Mouse (Mus musculus) kidney, adult 9 months (tissue): ENCODE measurements around the gene Pik3c2g.
"Not testable (repeated sequence)": the region's sequence is repeated elsewhere in the genome, so short reads cannot be mapped to it uniquely, and the experiment has no call there.

ENCODE experiments used
- DNase-seq: peaks from one replicate; pipeline ENCODE4 v3.0.0; 2022

The Pik3c2g gene

GRCm38 (mm10) chr6:139846889-139847544, 260.0 kb downstream of the Pik3c2g start:
- DNase-seq = no peak

- DNase-seq = no peak
Observed at GRCm38 (mm10) chr6:139849931-139850330, 262.9 kb downstream of the Pik3c2g start.

GRCm38 (mm10) chr6:139851705-139852603, 264.9 kb downstream of the Pik3c2g start:
- no peak for DNase-seq

- DNase-seq = no peak
Observed at GRCm38 (mm10) chr6:139852836-139853235, 265.8 kb downstream of the Pik3c2g start.

- peak; percentile 30 for DNase-seq
Observed at GRCm38 (mm10) chr6:139860141-139860540, 273.1 kb downstream of the Pik3c2g start.

DNA sequence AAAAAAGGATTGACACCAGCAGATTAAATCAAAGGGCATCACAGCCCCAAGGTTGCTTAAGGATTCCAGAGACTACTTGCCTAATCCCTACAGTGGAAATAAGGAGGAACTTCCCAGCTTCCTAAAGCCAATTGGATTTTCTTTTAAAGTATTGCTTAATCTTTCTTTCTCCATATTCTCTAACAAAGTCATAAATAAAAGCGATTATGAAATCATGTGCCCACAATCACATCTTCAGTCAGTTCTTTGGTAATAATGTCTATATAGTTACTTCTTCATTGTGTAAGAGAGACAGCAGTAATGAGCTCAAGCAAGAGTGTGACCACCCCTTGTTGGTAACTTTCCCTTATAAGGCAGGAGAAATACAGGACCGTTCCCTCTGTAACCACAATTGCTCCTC, 274.5 kb downstream of the Pik3c2g start:
- DNase-seq = no peak

GRCm38 (mm10) chr6:139865059-139865673, 278.1 kb downstream of the Pik3c2g start:
- no peak for DNase-seq

- peak; percentile 66 for DNase-seq
Observed at GRCm38 (mm10) chr6:139874418-139875176, 287.6 kb downstream of the Pik3c2g start.

GRCm38 (mm10) chr6:139876691-139877090, 289.7 kb downstream of the Pik3c2g start:
- DNase-seq = no peak

- DNase-seq = no peak
Observed at GRCm38 (mm10) chr6:139877476-139878361, 290.7 kb downstream of the Pik3c2g start.

GRCm38 (mm10) chr6:139878362-139878696, 291.3 kb downstream of the Pik3c2g start:
- DNase-seq = no peak

GRCm38 (mm10) chr6:139882076-139882475, 295.1 kb downstream of the Pik3c2g start:
- DNase-seq = no peak

GRCm38 (mm10) chr6:139887175-139887574, 300.2 kb downstream of the Pik3c2g start:
- DNase-seq = no peak

- no peak for DNase-seq
Observed at GRCm38 (mm10) chr6:139895637-139896036, 308.6 kb downstream of the Pik3c2g start.

- DNase-seq = no peak
Observed at GRCm38 (mm10) chr6:139899630-139900151, 312.7 kb downstream of the Pik3c2g start.

GRCm38 (mm10) chr6:139901801-139902200, 314.8 kb downstream of the Pik3c2g start:
- peak; percentile 34 for DNase-seq

DNA sequence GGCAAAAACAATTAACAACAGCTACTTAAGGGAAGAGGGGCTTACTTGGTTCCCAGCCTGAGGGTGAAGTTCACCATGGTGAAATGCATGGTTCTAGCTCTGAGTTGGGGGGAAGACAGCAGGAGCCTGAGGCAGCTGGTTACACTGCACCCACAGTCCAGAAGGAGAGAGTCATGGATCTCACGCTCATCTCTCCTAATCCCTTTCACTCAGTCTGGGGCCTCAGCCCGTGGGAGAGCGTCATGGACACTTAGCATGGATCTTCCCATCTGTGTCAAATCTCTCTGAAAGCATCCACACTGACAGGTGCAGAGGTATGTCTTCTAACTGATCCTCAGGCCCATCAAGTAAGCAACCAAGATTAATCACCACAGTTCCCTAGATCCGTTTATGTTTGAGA, 320.1 kb downstream of the Pik3c2g start:
- DNase-seq = no peak

GRCm38 (mm10) chr6:139908997-139909669, 322.1 kb downstream of the Pik3c2g start:
- DNase-seq = no peak

DNA sequence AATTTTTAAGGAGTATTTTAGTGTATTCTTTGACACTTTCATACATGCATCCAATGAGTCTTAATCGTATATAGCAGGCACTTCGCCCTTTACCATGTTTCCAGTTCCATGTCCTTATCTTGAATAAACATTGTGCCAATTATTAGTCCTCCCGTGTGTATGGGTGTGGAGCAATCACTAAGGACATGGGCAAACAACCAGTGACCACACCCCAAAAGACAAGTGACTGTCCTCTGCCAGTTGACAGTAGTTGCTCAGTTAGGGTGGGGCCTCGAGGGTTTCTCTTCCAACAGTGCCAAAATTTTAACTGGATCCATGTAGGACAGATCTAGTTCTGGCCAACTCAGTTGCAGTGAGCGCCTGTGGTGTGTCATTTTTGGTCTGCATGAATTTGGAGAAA, 341.7 kb downstream of the Pik3c2g start:
- no peak for DNase-seq

- no peak for DNase-seq
Observed at GRCm38 (mm10) chr6:139934861-139935260, 347.8 kb downstream of the Pik3c2g start.

GRCm38 (mm10) chr6:139937581-139937980, 350.6 kb downstream of the Pik3c2g start:
- DNase-seq = not testable (repeated sequence)
